Mouse (Mus musculus) lung, embryonic 15.5 days (tissue): ENCODE measurements around the gene Mdm1. TPM values are rescaled to one million over a fixed set of nuclear protein-coding genes. Genes with fewer than 3 reads are reported as not detected.

Experiments used
- ATAC-seq: fragments of 200-750 bp; cut with Nextera tagmentation; 2 replicates; pipeline ENCODE4 v1.8.0; 2017; ENCODE audit warnings: moderate number of reproducible peaks, borderline replicate concordance; ENCODE audit not compliant: low FRiP score, low TSS enrichment; ENCODE audit errors: extremely low read depth
- H3K27ac ChIP-seq: fragments of 300-500 bp; sonication (generic); 2 replicates; pipeline ENCODE4 v1.5.1; 2015; ENCODE audit warnings: moderate library complexity, mild to moderate bottlenecking, inconsistent platforms
- H3K27me3 ChIP-seq: fragments of 300-500 bp; sonication (generic); 2 replicates; pipeline ENCODE4 v1.6.1; 2015; ENCODE audit warnings: inconsistent platforms
- H3K36me3 ChIP-seq: fragments of 300-500 bp; sonication (generic); 2 replicates; pipeline ENCODE4 v1.6.1; 2015; ENCODE audit warnings: inconsistent platforms
- H3K4me1 ChIP-seq: fragments of 300-500 bp; sonication (generic); 2 replicates; pipeline ENCODE4 v1.6.1; 2015; ENCODE audit warnings: inconsistent platforms
- H3K4me2 ChIP-seq: fragments of 300-500 bp; sonication (generic); 2 replicates; pipeline ENCODE4 v1.6.1; 2015; ENCODE audit warnings: inconsistent platforms, mild to moderate bottlenecking, moderate library complexity
- H3K4me3 ChIP-seq: fragments of 300-500 bp; sonication (generic); 2 replicates; pipeline ENCODE4 v1.5.1; 2015; ENCODE audit warnings: mild to moderate bottlenecking, inconsistent platforms
- H3K9ac ChIP-seq: fragments of 300-500 bp; sonication (generic); 2 replicates; pipeline ENCODE4 v1.6.1; 2015; ENCODE audit warnings: inconsistent platforms
- H3K9me3 ChIP-seq: fragments of 300-500 bp; sonication (generic); 2 replicates; pipeline ENCODE4 v1.6.1; 2016; ENCODE audit warnings: inconsistent platforms
- WGBS: fragments of 180-500 bp; shearing (Covaris S2); methylation state at CpG from one replicate; pipeline ENCODE4 v1.1.7; 2015; 5-methylcytosine and 5-hydroxymethylcytosine counted together
- polyA plus RNA-seq: library from polyadenylated mRNA; unstranded; fragments of >200 nt; fragmentation: Nextera tagmentation; extraction: Ambion mirVana; gene quantifications from 2 replicates; pipeline ENCODE4 v1.2.1, GENCODE M21; 2015

Mdm1 gene
- polyA plus RNA-seq, 1 experiment from 2014 or later: 40.3 TPM

DNA sequence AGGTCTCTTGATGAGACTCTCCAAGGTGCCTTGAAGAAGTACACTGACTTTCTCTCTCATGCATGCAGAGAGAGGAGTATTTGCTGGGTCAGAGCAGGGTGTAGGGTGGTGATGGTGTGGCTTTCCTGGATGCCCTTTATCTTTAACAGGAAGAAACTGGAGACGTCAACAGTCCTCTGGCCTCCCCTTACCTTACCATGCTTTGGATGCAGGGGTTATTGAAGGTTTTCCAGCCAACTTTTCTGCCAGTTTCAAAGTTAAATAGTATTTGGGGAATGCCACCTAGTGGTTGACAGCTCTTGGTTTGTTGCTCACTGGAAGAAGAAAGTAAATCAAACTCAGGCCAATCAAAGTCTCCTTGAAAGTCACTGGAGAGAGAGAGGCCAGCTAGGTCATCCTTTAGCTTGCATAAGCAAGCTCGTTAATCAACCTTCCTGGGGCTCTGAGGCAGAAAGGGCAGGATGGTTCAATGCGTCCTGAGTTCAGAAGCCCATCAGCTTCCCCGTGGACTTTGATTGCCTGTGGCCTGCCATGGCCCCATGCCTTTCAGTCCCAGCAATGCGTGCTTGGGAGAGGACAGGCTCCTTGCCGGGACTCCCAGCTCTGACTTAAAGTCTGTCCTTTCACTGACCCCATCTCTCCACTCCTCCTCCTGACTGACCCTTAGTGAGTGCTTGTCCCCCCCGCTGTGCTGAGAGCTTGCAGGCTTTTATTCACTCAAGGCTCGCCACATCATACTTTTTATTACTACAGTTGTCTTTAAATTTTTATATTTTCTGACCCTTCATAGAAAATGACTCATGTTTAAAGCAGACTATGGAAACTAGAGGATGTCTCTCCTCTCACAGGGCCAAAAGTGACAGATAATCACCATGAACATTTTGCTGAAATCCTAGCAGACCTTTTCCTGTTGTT lies 31.3 kb upstream of the Mdm1 start:
- Histone ChIP-seq H3K36me3 (no peaks in the 10 kb centered on the region), H3K4me3 (no peak overlapping the region), H3K27ac (peak overlapping the region; percentile 41), H3K4me1 (peaks cover 7% of the 10 kb centered on the region), H3K4me2 (no peak overlapping the region), H3K9me3 (no peaks in the 10 kb centered on the region), H3K9ac (no peak overlapping the region), H3K27me3 (no peaks in the 10 kb centered on the region)
- 18% methylated on average over 8 of the region's 8 CpGs for WGBS
- ATAC-seq: no peak; the same call in 1 of the 2 replicates

DNA sequence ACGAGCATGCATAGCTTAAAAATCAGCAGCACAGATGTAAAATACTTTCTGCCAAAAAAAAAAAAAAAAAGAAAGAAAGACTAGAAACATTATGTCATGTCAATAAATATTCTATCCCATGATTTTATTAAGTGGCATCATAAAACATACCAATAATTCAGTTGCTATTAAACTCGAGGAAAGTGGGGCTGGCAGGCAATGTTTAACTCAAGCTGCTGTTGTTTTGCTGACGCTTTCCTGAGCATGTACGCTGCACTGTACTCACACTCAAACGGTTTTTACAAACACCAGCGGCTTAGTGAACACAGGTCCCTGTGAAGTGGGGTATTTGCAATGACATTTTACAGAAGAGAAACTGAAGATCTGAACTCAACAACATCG lies 30.7 kb upstream of the Mdm1 start:
- ATAC-seq: no peak
- Histone ChIP-seq H3K36me3 (no peaks in the 10 kb centered on the region), H3K27ac (no peak overlapping the region), H3K4me3 (no peak overlapping the region), H3K4me2 (no peak overlapping the region), H3K27me3 (no peaks in the 10 kb centered on the region), H3K9me3 (no peaks in the 10 kb centered on the region), H3K4me1 (peaks cover 7% of the 10 kb centered on the region), H3K9ac (no peak overlapping the region)
- WGBS: 41% methylated on average over 7 of the region's 7 CpGs

DNA sequence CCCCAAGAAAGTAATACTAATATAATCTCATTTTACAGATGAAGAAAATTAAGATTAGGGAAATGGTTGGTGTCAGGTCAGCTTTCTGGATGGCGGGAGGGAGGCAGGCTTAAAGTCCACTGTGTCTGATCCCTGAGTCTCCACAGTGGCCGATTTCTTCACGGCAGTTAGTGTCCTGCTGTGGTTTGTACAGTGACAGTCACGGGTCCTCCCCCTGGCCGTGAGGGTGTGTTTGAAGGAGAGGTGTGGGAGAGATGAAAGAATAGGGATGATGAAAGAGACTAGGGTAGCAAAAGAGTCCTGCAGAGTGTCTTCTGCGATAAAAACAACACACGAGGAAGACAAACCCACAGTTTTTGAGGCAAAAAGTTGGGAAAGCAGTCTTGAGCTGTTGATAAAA lies 30.0 kb upstream of the Mdm1 start:
- H3K4me3 ChIP-seq: no peak overlapping the region
- no peak overlapping the region for H3K27ac ChIP-seq
- no peaks in the 10 kb centered on the region for H3K36me3 ChIP-seq
- H3K27me3 ChIP-seq: no peaks in the 10 kb centered on the region
- H3K9ac ChIP-seq: no peak overlapping the region
- 21% methylated on average over 7 of the region's 7 CpGs for WGBS
- H3K4me1 ChIP-seq: peaks cover 7% of the 10 kb centered on the region
- no peak overlapping the region for H3K4me2 ChIP-seq
- H3K9me3 ChIP-seq: no peaks in the 10 kb centered on the region
- no peak for ATAC-seq

DNA sequence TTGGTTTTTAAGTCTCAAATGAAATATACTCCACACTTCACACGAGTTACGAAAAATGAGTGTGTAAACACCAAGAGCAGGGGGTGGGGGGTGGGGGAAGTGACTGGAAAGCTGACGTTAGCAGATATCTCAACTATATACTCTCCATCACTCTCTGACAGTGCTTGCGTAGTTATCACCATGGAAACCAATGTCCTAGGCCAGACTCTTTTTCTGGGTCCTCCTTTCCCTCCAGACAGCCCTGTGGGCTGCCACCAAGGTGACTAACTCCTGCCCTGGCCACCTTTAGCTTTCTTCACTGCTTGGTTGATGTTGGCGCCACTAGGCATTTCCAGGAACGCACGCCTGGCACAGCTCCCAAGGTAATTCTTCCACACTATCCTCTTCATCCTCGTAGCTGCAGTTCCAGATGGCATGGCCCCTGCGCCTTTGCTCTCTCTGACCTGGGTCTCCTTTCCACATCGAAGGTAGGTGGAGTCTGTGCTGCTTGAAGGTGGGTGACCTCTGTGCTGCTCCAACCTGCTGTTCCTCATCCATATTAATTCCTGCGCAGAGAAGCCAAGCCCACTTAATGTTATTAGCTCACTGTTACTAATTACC lies 29.2 kb upstream of the Mdm1 start:
- Histone ChIP-seq H3K4me2 (no peak overlapping the region), H3K4me1 (peaks cover 7% of the 10 kb centered on the region), H3K9ac (no peak overlapping the region), H3K9me3 (no peaks in the 10 kb centered on the region), H3K4me3 (no peak overlapping the region), H3K27me3 (no peaks in the 10 kb centered on the region), H3K36me3 (no peaks in the 10 kb centered on the region), H3K27ac (no peak overlapping the region)
- 48% methylated on average over 11 of the region's 11 CpGs for WGBS
- ATAC-seq: peak; percentile 55; the same call in 1 of the 2 replicates

GRCm38 (mm10) chr10:118113256-118113682 lies 28.3 kb upstream of the Mdm1 start:
- 62% methylated on average over 9 of the region's 9 CpGs for WGBS
- H3K4me3 ChIP-seq: no peak overlapping the region
- no peaks in the 10 kb centered on the region for H3K36me3 ChIP-seq
- H3K27ac ChIP-seq: no peak overlapping the region
- peaks cover 7% of the 10 kb centered on the region for H3K4me1 ChIP-seq
- no peak for ATAC-seq
- no peak overlapping the region for H3K9ac ChIP-seq
- H3K9me3 ChIP-seq: no peaks in the 10 kb centered on the region
- no peaks in the 10 kb centered on the region for H3K27me3 ChIP-seq
- no peak overlapping the region for H3K4me2 ChIP-seq

- no peaks in the 10 kb centered on the region for H3K36me3 ChIP-seq
- H3K4me3 ChIP-seq: no peak overlapping the region
- H3K27ac ChIP-seq: no peak overlapping the region
- no peaks in the 10 kb centered on the region for H3K27me3 ChIP-seq
- ATAC-seq: no peak
- no peak overlapping the region for H3K4me2 ChIP-seq
- 64% methylated on average over 1 of the region's 1 CpGs for WGBS
- peaks cover 7% of the 10 kb centered on the region for H3K4me1 ChIP-seq
- no peak overlapping the region for H3K9ac ChIP-seq
- H3K9me3 ChIP-seq: no peaks in the 10 kb centered on the region
Measured at GRCm38 (mm10) chr10:118114271-118114670, 27.3 kb upstream of the Mdm1 start.

- ATAC-seq: no peak
- no peak overlapping the region for H3K27ac ChIP-seq
- no peaks in the 10 kb centered on the region; the same call in 1 of the 2 replicates for H3K4me1 ChIP-seq
- H3K4me2 ChIP-seq: no peak overlapping the region
- WGBS: 85% methylated on average over 2 of the region's 2 CpGs
- no peak overlapping the region for H3K9ac ChIP-seq
- no peaks in the 10 kb centered on the region for H3K9me3 ChIP-seq
- H3K4me3 ChIP-seq: no peak overlapping the region
- H3K27me3 ChIP-seq: no peaks in the 10 kb centered on the region
- no peaks in the 10 kb centered on the region for H3K36me3 ChIP-seq
Measured at GRCm38 (mm10) chr10:118116456-118116855, 25.2 kb upstream of the Mdm1 start.

- Histone ChIP-seq H3K9me3 (no peaks in the 10 kb centered on the region), H3K4me2 (peak overlapping the region; percentile 29), H3K36me3 (no peaks in the 10 kb centered on the region), H3K4me3 (no peak overlapping the region), H3K4me1 (no peaks in the 10 kb centered on the region), H3K27me3 (no peaks in the 10 kb centered on the region), H3K27ac (no peak overlapping the region), H3K9ac (no peak overlapping the region)
- no peak for ATAC-seq
- 40% methylated on average over 25 of the region's 25 CpGs for WGBS
Measured at GRCm38 (mm10) chr10:118121047-118121936, 20.3 kb upstream of the Mdm1 start.

GRCm38 (mm10) chr10:118121937-118122285 lies 19.7 kb upstream of the Mdm1 start:
- Histone ChIP-seq H3K4me2 (peak overlapping the region; percentile 29), H3K36me3 (no peaks in the 10 kb centered on the region), H3K27me3 (no peaks in the 10 kb centered on the region), H3K9me3 (no peaks in the 10 kb centered on the region), H3K27ac (no peak overlapping the region), H3K4me3 (no peak overlapping the region), H3K4me1 (no peaks in the 10 kb centered on the region), H3K9ac (no peak overlapping the region)
- no peak for ATAC-seq
- WGBS: 38% methylated on average over 13 of the region's 13 CpGs

GRCm38 (mm10) chr10:118122441-118123162 lies 19.0 kb upstream of the Mdm1 start:
- no peaks in the 10 kb centered on the region for H3K9me3 ChIP-seq
- no peak overlapping the region for H3K27ac ChIP-seq
- no peaks in the 10 kb centered on the region for H3K36me3 ChIP-seq
- H3K4me2 ChIP-seq: no peak overlapping the region
- no peak for ATAC-seq
- H3K27me3 ChIP-seq: no peaks in the 10 kb centered on the region
- WGBS: 87% methylated on average over 11 of the region's 11 CpGs
- no peak overlapping the region for H3K4me3 ChIP-seq
- no peaks in the 10 kb centered on the region for H3K4me1 ChIP-seq
- H3K9ac ChIP-seq: no peak overlapping the region

DNA sequence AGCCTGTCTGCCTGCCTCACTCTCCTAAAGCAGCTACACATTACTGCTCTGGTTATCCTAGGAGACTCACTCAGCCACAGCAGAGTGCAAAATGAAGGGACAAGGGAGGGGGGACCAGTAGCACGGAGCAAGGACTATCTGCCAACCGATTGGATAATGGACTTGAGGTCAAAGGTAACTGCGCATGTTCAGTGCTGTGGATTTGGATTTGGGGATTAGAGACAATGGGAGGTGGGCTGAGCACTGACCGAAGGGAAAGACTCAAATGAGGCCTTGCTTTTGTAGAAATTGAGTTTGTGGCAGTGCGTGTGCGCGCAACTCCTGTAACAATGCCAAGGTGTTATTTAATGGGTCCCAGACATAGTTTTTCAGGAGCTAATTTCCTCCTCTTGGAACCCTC lies 16.4 kb upstream of the Mdm1 start:
- WGBS: 94% methylated on average over 7 of the region's 7 CpGs

More for the DNA sequence above, 16.4 kb upstream of the Mdm1 start:
- no peaks in the 10 kb centered on the region for H3K4me1 ChIP-seq
- H3K36me3 ChIP-seq: no peaks in the 10 kb centered on the region
- H3K9ac ChIP-seq: no peak overlapping the region
- peaks cover 14% of the 10 kb centered on the region for H3K27me3 ChIP-seq
- H3K4me2 ChIP-seq: no peak overlapping the region
- ATAC-seq: no peak
- no peaks in the 10 kb centered on the region for H3K9me3 ChIP-seq
- H3K27ac ChIP-seq: no peak overlapping the region
- H3K4me3 ChIP-seq: no peak overlapping the region
